Mouse (Mus musculus) c-Kit-negative CD71-positive TER-119-positive erythroid progenitor cells, embryonic 14.5 days (primary cell): Measurements from ENCODE around the gene Slc27a4.
A peak's percentile ranks its signal among the peaks of the same experiment; 100 is the strongest.
"Not testable (repeated sequence)": the region's sequence is repeated elsewhere in the genome, so short reads cannot be mapped to it uniquely, and the experiment has no call there.

Experiments used
- DNase-seq: peaks from one replicate; pipeline ENCODE4 v3.0.0-alpha.2; 2013; ENCODE audit warnings: low read depth, low spot score

The Slc27a4 gene

DNA sequence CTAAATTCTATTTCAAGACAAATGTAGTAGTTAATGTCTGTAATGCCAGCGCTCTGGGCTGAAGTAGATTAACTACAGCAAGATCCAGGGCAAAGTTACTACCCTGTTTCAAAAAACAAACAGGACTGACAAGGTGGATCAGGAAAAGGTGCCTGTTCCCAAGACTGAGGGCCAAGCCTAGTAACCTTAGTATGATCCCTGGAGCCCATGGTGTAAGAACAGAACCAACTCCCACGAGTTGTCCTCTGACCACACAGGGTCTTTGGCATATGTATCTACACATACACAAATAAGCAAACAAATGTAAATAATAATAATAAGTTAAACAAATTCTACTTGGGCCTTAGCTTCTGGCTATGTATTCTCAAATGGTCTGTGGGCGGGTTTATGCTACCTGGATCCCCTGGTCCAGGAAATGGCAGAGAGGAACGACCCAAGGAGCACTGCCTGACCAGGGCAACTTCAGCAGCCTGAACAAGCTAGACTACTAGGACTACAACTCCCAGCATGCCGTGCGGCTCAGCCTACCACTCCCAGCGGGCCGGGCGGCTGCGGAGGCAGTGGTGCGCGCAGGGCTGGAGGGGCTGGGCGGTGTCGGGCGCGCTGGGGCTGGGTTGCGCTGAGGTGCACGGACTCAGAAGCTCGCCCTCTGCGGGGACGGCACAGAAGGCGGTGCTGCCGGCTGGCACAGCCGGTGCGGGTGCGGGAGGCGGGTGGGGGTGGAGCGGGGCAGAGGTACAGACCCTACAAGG lies at the start of gene Slc27a4:
Gene Slc27a4 (plus strand): TSS at position 560 of the 752 bp plus-strand sequence.
- DNase-seq: peak; percentile 66

DNA sequence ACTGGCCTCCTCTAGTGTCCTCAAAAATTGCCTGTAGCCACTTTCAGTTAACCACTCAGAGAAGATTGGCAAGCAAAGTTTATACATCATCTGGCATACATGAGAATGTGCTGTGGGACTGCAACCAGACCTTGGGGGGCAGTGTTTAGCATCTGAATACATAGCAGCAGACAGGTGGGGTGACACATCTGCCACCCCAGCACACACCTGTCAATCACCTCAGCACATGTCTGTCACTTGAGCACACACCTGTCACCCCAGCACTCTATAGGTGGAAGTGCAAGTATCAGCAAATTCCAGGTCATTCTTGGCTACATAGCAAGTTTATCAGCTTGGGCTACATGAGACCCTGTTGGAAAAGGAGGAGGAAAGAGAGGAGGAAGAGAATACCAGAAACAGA lies 46.7 kb upstream of the Slc27a4 start:
- no peak for DNase-seq

DNA sequence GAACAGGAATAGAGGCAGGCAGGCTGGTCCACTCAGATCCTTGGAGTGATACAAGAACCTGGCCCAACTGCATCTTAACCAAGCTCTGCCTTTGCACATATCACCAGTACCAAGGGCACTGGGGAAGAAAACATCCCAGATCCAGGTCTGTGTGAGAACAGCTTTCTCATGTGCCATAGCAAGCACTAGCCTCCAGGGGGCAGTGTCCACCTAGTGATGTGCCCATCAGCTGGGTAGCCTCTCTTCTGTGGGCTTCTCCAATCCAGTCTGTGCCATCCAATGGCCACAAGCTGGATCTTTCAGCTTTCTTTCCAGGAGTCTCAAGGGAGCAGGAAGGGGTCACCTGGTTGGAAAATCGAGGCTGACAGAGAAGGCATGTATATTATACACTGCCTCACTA lies 37.6 kb upstream of the Slc27a4 start:
- peak; percentile 40 for DNase-seq

DNA sequence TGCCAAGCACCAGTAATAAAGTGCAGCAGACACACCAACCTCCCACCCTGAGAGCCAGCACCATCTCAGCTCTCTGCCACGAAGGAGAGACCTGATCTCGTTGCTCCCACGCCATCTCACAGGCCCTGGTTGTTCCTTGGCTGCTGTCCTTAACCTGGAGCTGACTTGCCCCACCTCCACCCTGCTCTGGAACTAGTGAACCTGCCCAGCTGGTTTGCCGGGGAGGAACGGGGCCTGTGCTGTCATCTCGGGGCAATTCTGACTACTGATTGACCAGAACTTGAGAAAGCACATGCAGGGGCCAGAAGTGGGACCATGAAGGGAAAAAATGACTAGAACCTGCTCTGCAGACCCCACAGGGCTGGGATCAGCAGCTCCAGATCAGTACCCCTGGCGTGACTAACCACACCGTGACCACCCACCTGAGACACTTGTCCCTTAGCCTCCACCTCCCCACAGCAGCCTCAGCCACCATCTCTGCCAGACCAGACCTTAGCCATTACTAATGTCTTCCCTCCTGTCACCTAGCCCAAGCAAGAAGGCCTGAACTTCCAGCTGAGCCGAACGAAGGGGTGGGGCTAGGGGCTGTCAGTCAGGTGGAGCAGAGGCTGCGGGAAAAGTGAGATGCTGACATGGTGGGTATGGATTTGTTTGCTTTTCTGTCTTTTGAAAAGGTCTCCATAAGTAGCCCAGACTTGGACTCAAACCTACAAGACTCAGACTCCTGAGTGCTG lies 34.3 kb upstream of the Slc27a4 start:
- no peak for DNase-seq

DNA sequence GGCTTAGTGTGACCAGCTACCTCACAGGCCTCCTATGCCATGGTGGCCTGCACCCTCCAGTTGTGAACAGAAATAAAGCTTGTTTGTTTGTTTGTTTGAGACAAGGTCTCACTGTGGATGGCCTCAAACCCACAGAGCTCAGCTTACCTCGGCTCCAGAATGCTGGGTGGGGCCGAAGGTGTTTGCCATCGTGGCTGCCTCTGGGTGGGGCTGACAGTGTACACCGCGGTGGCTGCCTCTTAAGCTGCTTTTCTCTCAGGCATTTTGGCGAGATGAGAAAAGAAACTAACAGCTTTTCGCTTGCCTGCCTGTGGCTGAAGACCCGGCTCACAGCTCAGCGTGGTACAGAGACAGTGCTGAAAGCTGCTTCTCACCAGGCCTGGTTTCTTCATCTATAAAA lies 33.5 kb upstream of the Slc27a4 start:
- DNase-seq: no peak

DNA sequence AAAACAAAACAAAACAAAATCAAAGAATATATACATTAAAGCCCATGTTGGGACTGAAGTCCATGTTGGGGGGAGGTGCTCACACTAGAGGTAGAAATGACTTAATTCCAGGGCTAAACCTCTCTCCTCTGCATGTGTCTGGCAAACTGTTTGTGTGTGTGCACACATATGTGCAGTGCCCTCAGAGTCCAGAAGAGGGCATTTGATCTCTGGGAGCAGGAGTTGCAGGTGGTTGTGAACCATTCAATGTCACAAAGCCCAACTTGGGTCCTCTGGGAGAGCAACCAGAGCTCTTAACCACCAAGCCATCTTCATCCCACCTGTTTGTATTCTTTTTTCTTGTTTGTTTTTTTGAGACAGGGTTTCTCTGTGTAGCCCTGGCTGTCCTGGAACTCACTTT lies 32.3 kb upstream of the Slc27a4 start:
- no peak for DNase-seq

DNA sequence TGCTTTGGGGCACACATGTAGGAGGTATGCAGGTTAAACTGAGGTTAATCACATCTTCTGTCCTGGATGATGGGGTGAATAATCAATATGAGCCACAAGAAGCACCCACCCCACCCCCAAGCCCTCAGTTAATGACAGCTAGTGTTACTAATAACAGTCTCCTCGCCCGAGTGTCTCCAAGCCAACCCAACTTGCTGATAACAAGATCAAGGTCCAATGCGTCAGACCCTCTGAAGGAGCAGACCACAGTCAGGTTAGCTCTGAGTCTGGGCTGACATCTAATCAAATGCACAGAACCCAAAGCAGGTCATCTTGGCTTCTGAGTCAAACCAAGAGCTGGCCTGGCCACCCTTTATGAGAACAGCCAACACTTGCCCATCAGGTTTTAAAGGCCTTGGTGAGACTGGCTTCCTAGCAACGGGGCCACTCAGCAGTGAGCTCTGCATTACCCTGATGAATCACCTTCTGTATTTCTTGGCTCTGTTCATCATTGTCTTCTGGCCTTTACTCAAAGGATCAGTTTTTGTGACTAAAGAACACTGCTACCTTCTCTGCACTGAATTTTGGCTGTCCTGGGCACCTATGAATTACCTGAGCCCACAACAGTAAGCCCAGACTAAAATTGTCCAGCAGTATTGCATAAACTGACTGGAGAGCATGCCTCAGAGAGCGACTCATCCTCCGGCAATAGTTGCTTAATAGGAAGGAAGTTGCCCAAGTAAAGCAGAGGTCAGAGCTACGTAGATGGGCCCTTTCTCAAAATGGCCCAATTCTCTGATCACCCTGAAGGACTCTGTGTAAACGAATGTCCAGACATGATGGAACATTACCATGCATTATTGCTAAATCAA lies 30.6 kb upstream of the Slc27a4 start:
- no peak for DNase-seq

DNA sequence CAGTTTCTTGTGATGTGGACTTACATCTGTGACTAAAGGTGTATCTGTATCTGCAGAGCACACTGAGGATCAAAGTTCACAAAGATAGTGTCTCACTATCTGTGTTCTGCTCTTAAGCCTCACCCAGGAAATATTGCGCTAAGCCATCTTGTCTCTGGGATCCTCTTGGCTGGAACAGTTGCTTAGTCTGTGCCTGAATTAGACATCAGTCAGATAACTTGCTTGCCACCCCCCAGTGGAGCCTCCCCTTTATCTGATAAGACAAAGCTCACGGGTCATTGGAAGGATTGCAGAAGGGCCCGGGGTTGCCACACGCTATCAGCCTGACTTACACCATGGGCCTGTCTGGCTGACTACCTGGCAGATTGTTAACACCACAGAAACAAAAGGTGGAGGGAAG lies 29.1 kb upstream of the Slc27a4 start:
- DNase-seq: no peak

DNA sequence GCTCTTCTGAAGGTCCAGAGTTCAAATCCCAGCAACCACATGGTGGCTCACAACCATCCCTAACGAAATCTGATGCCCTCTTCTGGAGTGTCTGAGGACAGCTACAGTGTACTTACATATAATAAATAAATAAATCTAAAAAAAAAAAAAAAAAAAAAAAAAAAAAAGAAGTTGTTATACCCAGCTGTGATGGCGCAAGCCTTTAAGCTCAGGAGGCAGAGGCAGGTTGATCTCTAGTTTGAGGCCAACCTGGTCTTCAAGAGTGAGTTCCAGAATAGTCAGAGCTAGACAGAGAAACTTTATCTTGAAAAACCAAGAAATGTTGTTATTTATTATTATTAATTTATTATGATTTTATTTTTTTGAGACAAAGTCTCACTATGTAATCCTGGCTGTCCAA lies 21.2 kb upstream of the Slc27a4 start:
- DNase-seq: not testable (repeated sequence)

DNA sequence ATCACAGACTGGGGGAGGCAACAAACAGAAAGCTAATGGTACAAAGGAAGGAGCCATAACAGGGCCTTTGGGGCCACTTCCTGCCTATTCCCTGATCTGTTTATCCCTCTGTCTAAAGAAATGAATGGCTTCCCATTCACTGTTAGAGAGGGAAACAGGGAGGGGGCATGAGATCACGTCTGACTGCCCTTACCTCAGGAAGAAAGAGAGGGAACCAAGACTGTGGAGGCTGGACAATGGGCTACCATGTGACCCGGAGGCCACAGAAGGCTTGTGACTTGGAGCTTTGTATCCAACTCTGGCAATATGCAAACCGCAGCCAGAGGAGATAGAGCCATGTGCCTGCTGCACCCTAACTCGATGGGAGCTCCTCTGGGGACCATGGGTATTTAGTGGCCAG lies 18.1 kb upstream of the Slc27a4 start:
- DNase-seq: no peak

DNA sequence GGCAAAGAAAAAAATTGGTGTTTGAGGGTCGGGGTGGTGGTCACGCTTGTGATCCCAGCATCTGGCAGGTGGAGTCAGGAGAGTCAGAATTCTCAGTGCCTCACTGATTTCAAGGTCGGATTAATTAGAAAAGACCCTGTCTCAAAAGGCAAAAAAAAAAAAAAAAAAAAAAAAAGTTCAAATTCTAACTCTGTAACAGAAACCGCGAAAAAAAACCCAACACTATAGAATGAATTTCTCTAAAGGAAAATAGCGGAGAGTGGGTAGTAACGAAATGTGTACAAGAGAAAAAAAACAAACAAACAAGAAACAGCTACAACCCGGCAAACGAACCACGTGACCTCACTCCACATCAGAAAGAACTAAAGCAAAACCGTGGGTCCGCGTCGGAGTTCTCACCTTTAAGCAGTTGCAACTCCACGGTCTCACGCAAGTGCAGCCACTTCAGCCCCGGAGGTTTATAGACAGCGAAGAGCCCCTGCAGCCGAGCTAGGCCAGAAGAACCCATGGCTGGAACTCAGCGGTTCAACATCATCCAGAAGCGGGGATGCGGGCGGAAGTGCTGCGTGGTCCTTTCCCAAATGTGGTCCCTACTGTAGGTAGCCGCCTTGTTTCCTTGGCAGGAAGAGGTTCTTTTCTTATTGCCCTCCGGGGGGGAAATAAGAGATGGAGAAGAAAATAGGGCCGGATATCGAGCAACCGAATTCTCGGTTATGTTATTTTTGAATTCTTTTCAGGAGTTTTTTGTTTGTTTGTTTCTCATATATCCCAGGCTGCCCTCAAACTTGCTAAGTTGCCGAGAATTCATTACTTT lies 15.1 kb upstream of the Slc27a4 start, which contains the start of gene Coq4:
Gene Coq4 (plus strand): TSS at position 390 of the 814 bp plus-strand sequence.
- DNase-seq: peak; percentile 89

GRCm38 (mm10) chr2:29787937-29788681 lies 14.3 kb upstream of the Slc27a4 start, which contains the start of gene Trub2:
TSS of gene Trub2 (minus strand) at chr2:29788502.
- peak; percentile 69 for DNase-seq

- no peak for DNase-seq
Observed at GRCm38 (mm10) chr2:29792772-29793487, 9.5 kb upstream of the Slc27a4 start.

DNA sequence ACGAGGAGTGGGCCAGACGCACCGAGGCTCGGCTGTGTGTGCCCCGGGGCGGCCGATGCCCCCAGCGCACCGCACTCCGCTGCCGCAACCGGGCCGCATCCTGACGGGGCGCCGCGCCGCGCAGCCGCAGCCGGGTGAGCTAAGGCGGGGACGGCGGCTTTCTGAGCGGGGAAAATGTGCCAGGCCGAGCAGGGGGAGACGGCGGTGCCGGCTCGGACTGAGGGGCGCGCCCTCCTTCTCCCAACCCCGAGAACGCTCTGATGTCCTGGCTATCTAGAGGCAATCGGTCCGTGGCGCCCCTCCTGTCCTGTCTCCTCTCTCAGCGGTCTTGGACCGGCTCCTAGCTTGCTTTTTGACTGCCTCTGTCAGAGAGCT lies 380 bp downstream of the Slc27a4 start:
- no peak for DNase-seq

GRCm38 (mm10) chr2:29803400-29803831 lies 982 bp downstream of the Slc27a4 start:
- DNase-seq: no peak

DNA sequence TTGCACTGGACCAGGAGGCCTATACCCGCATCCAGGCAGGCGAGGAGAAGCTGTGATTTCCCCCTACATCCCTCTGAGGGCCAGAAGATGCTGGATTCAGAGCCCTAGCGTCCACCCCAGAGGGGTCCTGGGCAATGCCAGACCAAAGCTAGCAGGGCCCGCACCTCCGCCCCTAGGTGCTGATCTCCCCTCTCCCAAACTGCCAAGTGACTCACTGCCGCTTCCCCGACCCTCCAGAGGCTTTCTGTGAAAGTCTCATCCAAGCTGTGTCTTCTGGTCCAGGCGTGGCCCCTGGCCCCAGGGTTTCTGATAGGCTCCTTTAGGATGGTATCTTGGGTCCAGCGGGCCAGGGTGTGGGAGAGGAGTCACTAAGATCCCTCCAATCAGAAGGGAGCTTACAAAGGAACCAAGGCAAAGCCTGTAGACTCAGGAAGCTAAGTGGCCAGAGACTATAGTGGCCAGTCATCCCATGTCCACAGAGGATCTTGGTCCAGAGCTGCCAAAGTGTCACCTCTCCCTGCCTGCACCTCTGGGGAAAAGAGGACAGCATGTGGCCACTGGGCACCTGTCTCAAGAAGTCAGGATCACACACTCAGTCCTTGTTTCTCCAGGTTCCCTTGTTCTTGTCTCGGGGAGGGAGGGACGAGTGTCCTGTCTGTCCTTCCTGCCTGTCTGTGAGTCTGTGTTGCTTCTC lies 13.4 kb downstream of the Slc27a4 start:
- DNase-seq: no peak

DNA sequence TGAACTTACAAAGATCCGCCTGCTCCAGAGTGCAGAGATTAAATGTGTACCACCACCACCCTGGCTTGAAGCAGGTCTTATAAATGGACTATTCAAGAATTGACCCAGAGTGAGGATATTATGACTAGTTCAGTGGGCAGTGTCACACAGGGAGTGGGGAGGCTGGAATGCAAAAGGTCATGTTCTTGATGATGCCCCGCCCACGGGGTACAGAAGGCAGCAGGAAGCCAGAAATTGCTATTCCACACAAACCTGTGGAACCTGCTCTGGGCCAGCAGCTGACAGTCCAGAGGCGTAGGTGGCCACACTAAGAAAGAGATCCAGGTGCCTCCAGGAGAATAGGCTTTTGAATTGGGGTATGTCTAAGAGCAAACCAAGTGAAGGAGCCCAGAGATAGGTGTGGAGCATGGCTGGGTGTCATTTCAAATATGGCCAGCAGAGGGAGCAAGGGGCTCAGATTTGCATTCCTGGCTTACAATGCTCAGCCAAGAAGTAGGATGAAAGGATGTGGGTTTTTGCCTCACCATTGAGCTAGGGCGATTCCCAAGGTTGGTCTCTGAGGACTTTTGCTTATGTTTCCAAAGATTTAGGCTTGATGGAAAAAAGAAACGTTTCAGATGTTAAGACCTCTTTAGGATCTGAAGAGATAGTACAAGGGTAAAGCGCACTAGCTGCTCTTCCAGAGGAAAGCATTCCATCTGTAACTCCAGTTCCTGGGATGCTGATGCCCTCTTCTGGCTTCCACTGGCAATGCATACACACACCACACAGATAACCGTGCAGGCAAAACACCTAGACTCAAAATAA lies 15.2 kb downstream of the Slc27a4 start:
- peak; percentile 62 for DNase-seq

GRCm38 (mm10) chr2:29819363-29819762 lies 16.9 kb downstream of the Slc27a4 start:
- no peak for DNase-seq
